Mouse (Mus musculus) lung, embryonic 16.5 days (tissue): ENCODE measurements at regions not wholly inside any gene's neighbourhood (a gene's known extent, or its start where the extent isn't known, plus 50 kb on each side); places are given as distances from the start of the nearest gene placed in this dataset.

Experiments used
- ATAC-seq: fragments of 200-750 bp; cut with Nextera tagmentation; 2 replicates; pipeline ENCODE4 v1.8.0; 2017; ENCODE audit warnings: low read depth, mild to moderate bottlenecking, moderate library complexity
- H3K27ac ChIP-seq: fragments of 300-500 bp; sonication (generic); 2 replicates; pipeline ENCODE4 v1.5.1; 2014; ENCODE audit warnings: mild to moderate bottlenecking, control low read depth, low read length
- H3K27me3 ChIP-seq: fragments of 300-500 bp; sonication (generic); 2 replicates; pipeline ENCODE4 v1.6.1; 2014; ENCODE audit warnings: low read depth, low read length, mixed read lengths; ENCODE audit not compliant: control insufficient read depth, insufficient read depth
- H3K36me3 ChIP-seq: fragments of 300-500 bp; sonication (generic); 2 replicates; pipeline ENCODE4 v1.6.1; 2014; ENCODE audit warnings: low read length; ENCODE audit not compliant: control insufficient read depth, insufficient read depth
- H3K4me1 ChIP-seq: fragments of 300-500 bp; sonication (generic); replicated peaks from 2 replicates; pipeline ENCODE4 v1.6.1; 2014; ENCODE audit warnings: low read length, mixed read lengths; ENCODE audit not compliant: control insufficient read depth, insufficient read depth
- H3K4me2 ChIP-seq: fragments of 300-500 bp; sonication (generic); 2 replicates; pipeline ENCODE4 v1.6.1; 2014; ENCODE audit warnings: low read depth, low read length, control low read depth
- H3K4me3 ChIP-seq: fragments of 300-500 bp; sonication (generic); 2 replicates; pipeline ENCODE4 v1.5.1; 2014; ENCODE audit warnings: mild to moderate bottlenecking, low read length, control low read depth
- H3K9ac ChIP-seq: fragments of 300-500 bp; sonication (generic); 2 replicates; pipeline ENCODE4 v1.6.1; 2014; ENCODE audit warnings: low read length, control low read depth
- H3K9me3 ChIP-seq: fragments of 300-500 bp; sonication (generic); 2 replicates; pipeline ENCODE4 v1.6.1; 2016; ENCODE audit warnings: low read length; ENCODE audit not compliant: control insufficient read depth
- WGBS: fragments of 180-500 bp; shearing (Covaris S2); extraction: QIAGEN DNeasy Blood & Tissue Kit; methylation state at CpG from one replicate; pipeline ENCODE4 v1.1.7; 2014; 5-methylcytosine and 5-hydroxymethylcytosine counted together

- no peaks in the 10 kb centered on the region for H3K27me3 ChIP-seq
- no peak overlapping the region for H3K27ac ChIP-seq
- no peaks in the 10 kb centered on the region for H3K9me3 ChIP-seq
- no peaks in the 10 kb centered on the region for H3K36me3 ChIP-seq
- no peak overlapping the region for H3K9ac ChIP-seq
- H3K4me1 ChIP-seq: no peaks in the 10 kb centered on the region
- H3K4me3 ChIP-seq: no peak overlapping the region
- WGBS: 77% methylated on average over 4 of the region's 4 CpGs
- no peak overlapping the region for H3K4me2 ChIP-seq
- ATAC-seq: no peak
These were observed 196.2 kb upstream of the Bcl6 start for GRCm38 (mm10) chr16:24184846-24185245.

- WGBS: 59% methylated on average over 3 of the region's 3 CpGs
- no peak overlapping the region for H3K4me3 ChIP-seq
- no peaks in the 10 kb centered on the region for H3K27me3 ChIP-seq
- H3K9ac ChIP-seq: no peak overlapping the region
- ATAC-seq: peak; percentile 79
- H3K9me3 ChIP-seq: no peaks in the 10 kb centered on the region
- no peak overlapping the region for H3K4me2 ChIP-seq
- H3K27ac ChIP-seq: no peak overlapping the region
- H3K4me1 ChIP-seq: no peaks in the 10 kb centered on the region
- H3K36me3 ChIP-seq: no peaks in the 10 kb centered on the region
These were observed 194.6 kb upstream of the Bcl6 start for GRCm38 (mm10) chr16:24183216-24183615.

GRCm38 (mm10) chr16:24181388-24181787 lies 192.7 kb upstream of the Bcl6 start:
- 87% methylated on average over 3 of the region's 3 CpGs for WGBS
- Histone ChIP-seq H3K27ac (no peak overlapping the region), H3K4me3 (no peak overlapping the region), H3K27me3 (no peaks in the 10 kb centered on the region), H3K4me1 (no peaks in the 10 kb centered on the region), H3K9ac (no peak overlapping the region), H3K4me2 (no peak overlapping the region), H3K9me3 (no peaks in the 10 kb centered on the region), H3K36me3 (no peaks in the 10 kb centered on the region)
- no peak for ATAC-seq

- WGBS: 56% methylated on average over 5 of the region's 5 CpGs
- no peaks in the 10 kb centered on the region for H3K4me1 ChIP-seq
- ATAC-seq: no peak
- H3K4me3 ChIP-seq: no peak overlapping the region
- no peak overlapping the region for H3K9ac ChIP-seq
- H3K36me3 ChIP-seq: no peaks in the 10 kb centered on the region
- no peak overlapping the region for H3K27ac ChIP-seq
- no peaks in the 10 kb centered on the region for H3K9me3 ChIP-seq
- no peaks in the 10 kb centered on the region for H3K27me3 ChIP-seq
- no peak overlapping the region for H3K4me2 ChIP-seq
These were observed 192.0 kb upstream of the Bcl6 start for GRCm38 (mm10) chr16:24180666-24181065.

- Histone ChIP-seq H3K27me3 (no peaks in the 10 kb centered on the region), H3K4me1 (no peaks in the 10 kb centered on the region), H3K9me3 (no peaks in the 10 kb centered on the region), H3K9ac (no peak overlapping the region), H3K4me3 (no peak overlapping the region), H3K4me2 (no peak overlapping the region), H3K36me3 (no peaks in the 10 kb centered on the region), H3K27ac (no peak overlapping the region)
- ATAC-seq: no peak
- WGBS: 83% methylated on average over 2 of the region's 2 CpGs
These were observed 188.9 kb upstream of the Bcl6 start for GRCm38 (mm10) chr16:24177564-24177963.

GRCm38 (mm10) chr16:24177131-24177530 lies 188.5 kb upstream of the Bcl6 start:
- H3K27ac ChIP-seq: no peak overlapping the region
- no peaks in the 10 kb centered on the region for H3K36me3 ChIP-seq
- H3K9me3 ChIP-seq: no peaks in the 10 kb centered on the region
- H3K4me2 ChIP-seq: no peak overlapping the region
- H3K27me3 ChIP-seq: no peaks in the 10 kb centered on the region
- H3K4me3 ChIP-seq: no peak overlapping the region
- no peak for ATAC-seq
- WGBS: 71% methylated on average over 7 of the region's 7 CpGs
- no peak overlapping the region for H3K9ac ChIP-seq
- no peaks in the 10 kb centered on the region for H3K4me1 ChIP-seq

GRCm38 (mm10) chr16:24176057-24176456 lies 187.4 kb upstream of the Bcl6 start:
- Histone ChIP-seq H3K9me3 (no peaks in the 10 kb centered on the region), H3K27ac (no peak overlapping the region), H3K4me1 (no peaks in the 10 kb centered on the region), H3K4me2 (no peak overlapping the region), H3K36me3 (no peaks in the 10 kb centered on the region), H3K27me3 (no peaks in the 10 kb centered on the region), H3K9ac (no peak overlapping the region), H3K4me3 (no peak overlapping the region)
- no peak for ATAC-seq
- WGBS: 46% methylated on average over 2 of the region's 2 CpGs

GRCm38 (mm10) chr16:24175235-24175760 lies 186.6 kb upstream of the Bcl6 start:
- 67% methylated on average over 9 of the region's 9 CpGs for WGBS

GRCm38 (mm10) chr16:24174595-24174994 lies 185.9 kb upstream of the Bcl6 start:
- 75% methylated on average over 3 of the region's 3 CpGs for WGBS
- Histone ChIP-seq H3K27ac (no peak overlapping the region), H3K4me2 (no peak overlapping the region), H3K4me3 (no peak overlapping the region), H3K27me3 (no peaks in the 10 kb centered on the region), H3K36me3 (no peaks in the 10 kb centered on the region), H3K9me3 (no peaks in the 10 kb centered on the region), H3K9ac (no peak overlapping the region), H3K4me1 (no peaks in the 10 kb centered on the region)
- no peak for ATAC-seq

More at GRCm38 (mm10) chr16:24175235-24175760, 186.6 kb upstream of the Bcl6 start:
- H3K4me2 ChIP-seq: no peak overlapping the region
- ATAC-seq: no peak
- no peak overlapping the region for H3K4me3 ChIP-seq
- H3K9ac ChIP-seq: no peak overlapping the region
- no peak overlapping the region for H3K27ac ChIP-seq
- no peaks in the 10 kb centered on the region for H3K9me3 ChIP-seq
- no peaks in the 10 kb centered on the region for H3K27me3 ChIP-seq
- no peaks in the 10 kb centered on the region for H3K4me1 ChIP-seq
- no peaks in the 10 kb centered on the region for H3K36me3 ChIP-seq
